In genomic region chr6:30175225-30175917, GRCm38 (mm10) we compare ENCODE assay signal across 8 mouse cellular contexts.
DNase-seq lines count a peak whose midpoint lies in the region; ATAC-seq and TF ChIP-seq lines count a peak whose summit lies in the region.

No protein-coding gene starts in this region.

- DNase-seq in kidney, adult 2 months = peak; percentile 2
- DNase-seq in kidney, adult 9 months = no peak
- peak; percentile 18 for DNase-seq in G1E (ENCODE audit: low spot score)
- peak; percentile 58 for DNase-seq in hindbrain, embryonic 11.5 days (ENCODE audit: low spot score)
- DNase-seq in midbrain, embryonic 14.5 days = peak; percentile 25
- DNase-seq in ovary, postnatal 36 days (ENCODE audit: low spot score) = no peak
- DNase-seq in right cerebral cortex, postnatal 25 days = no peak

- peaks cover 6% of the 10 kb centered on the region for H3K27me3 ChIP-seq in kidney, adult 2 months (replicated peaks; ENCODE audit: control insufficient read depth, insufficient read depth, low read length)
- peaks cover 94% of the 10 kb centered on the region for H3K27me3 ChIP-seq in G1E (ENCODE audit: insufficient read depth, low read length)
- H3K27me3 ChIP-seq in hindbrain, embryonic 11.5 days (ENCODE audit: control insufficient read depth, insufficient read depth, low read length) = peaks cover 97% of the 10 kb centered on the region
- H3K27me3 ChIP-seq in midbrain, embryonic 14.5 days (ENCODE audit: control insufficient read depth, insufficient read depth, low read length) = peaks cover 97% of the 10 kb centered on the region

- 2% methylated on average over 45 of the region's 45 CpGs for WGBS in kidney, adult 2 months
- 1% methylated on average over 44 of the region's 45 CpGs for WGBS in hindbrain, embryonic 11.5 days
- WGBS in midbrain, embryonic 14.5 days = under 1% methylated on average over 45 of the region's 45 CpGs

- H3K4me1 ChIP-seq in kidney, adult 2 months (ENCODE audit: control insufficient read depth, insufficient read depth, low read length) = peaks cover 4% of the 10 kb centered on the region; the same call in 1 of the 2 replicates
- H3K4me1 ChIP-seq in G1E (ENCODE audit: insufficient read depth, low read depth, low read length) = peaks cover 46% of the 10 kb centered on the region
- peaks cover 19% of the 10 kb centered on the region for H3K4me1 ChIP-seq in hindbrain, embryonic 11.5 days (replicated peaks; ENCODE audit: control insufficient read depth, insufficient read depth, low read length)
- 0 out of 2 replicates have a peak, but pooled peaks cover 22% of the 10 kb centered on the region for H3K4me1 ChIP-seq in midbrain, embryonic 14.5 days (ENCODE audit: control insufficient read depth, insufficient read depth, low read length)

- H3K36me3 ChIP-seq in kidney, adult 2 months (ENCODE audit: control insufficient read depth, insufficient read depth, low read length) = no peaks in the 10 kb centered on the region
- no peaks in the 10 kb centered on the region for H3K36me3 ChIP-seq in G1E (replicated peaks)
- no peaks in the 10 kb centered on the region for H3K36me3 ChIP-seq in hindbrain, embryonic 11.5 days (ENCODE audit: control insufficient read depth, insufficient read depth, low read length)
- no peaks in the 10 kb centered on the region for H3K36me3 ChIP-seq in midbrain, embryonic 14.5 days (ENCODE audit: control insufficient read depth, insufficient read depth, low read length)

- no peak for TF ChIP-seq POLR2A in kidney, adult 2 months (IDR thresholded peaks at IDR 0.05; ENCODE audit: low read depth, low read length)

- TF ChIP-seq CTCF in kidney, adult 2 months (conservative IDR thresholded peaks at IDR 0.05; ENCODE audit: insufficient read depth, insufficient read length, low read depth, low read length) = no peak
- TF ChIP-seq CTCF in G1E (IDR thresholded peaks at IDR 0.05; ENCODE audit: low read depth, low read length) = no peak

- peak overlapping the region; percentile 29 for H3K4me2 ChIP-seq in hindbrain, embryonic 11.5 days (replicated peaks; ENCODE audit: low read depth, low read length)
- H3K4me2 ChIP-seq in midbrain, embryonic 14.5 days (ENCODE audit: low read length) = peak overlapping the region; percentile 39

- no peak overlapping the region for H3K27ac ChIP-seq in kidney, adult 2 months (ENCODE audit: insufficient read depth, low read depth, low read length)
- 0 out of 2 replicates have a peak overlapping the region, but pooled peaks have one; percentile 27 for H3K27ac ChIP-seq in hindbrain, embryonic 11.5 days (ENCODE audit: low read depth, low read length)
- H3K27ac ChIP-seq in midbrain, embryonic 14.5 days (replicated peaks; ENCODE audit: low read depth, low read length) = no peak overlapping the region

- no peak overlapping the region for H3K9ac ChIP-seq in hindbrain, embryonic 11.5 days (ENCODE audit: low read depth, low read length)
- no peak overlapping the region for H3K9ac ChIP-seq in midbrain, embryonic 14.5 days (replicated peaks; ENCODE audit: low read length)

- H3K4me3 ChIP-seq in kidney, adult 2 months (ENCODE audit: insufficient read depth, low read depth, low read length) = no peak overlapping the region
- peak overlapping the region; percentile 43 for H3K4me3 ChIP-seq in G1E (ENCODE audit: low read depth, low read length)
- H3K4me3 ChIP-seq in hindbrain, embryonic 11.5 days (ENCODE audit: low read depth, low read length) = peak overlapping the region; percentile 17
- H3K4me3 ChIP-seq in midbrain, embryonic 14.5 days (replicated peaks; ENCODE audit: low read depth, low read length) = peak overlapping the region; percentile 18; the same call in 1 of the 2 replicates

- H3K9me3 ChIP-seq in G1E (replicated peaks) = peaks cover 8% of the 10 kb centered on the region; the same call in 1 of the 2 replicates
- H3K9me3 ChIP-seq in hindbrain, embryonic 11.5 days (ENCODE audit: control insufficient read depth, low read length) = no peaks in the 10 kb centered on the region
- no peaks in the 10 kb centered on the region for H3K9me3 ChIP-seq in midbrain, embryonic 14.5 days (ENCODE audit: control insufficient read depth, low read length)

- ATAC-seq in G1E (ENCODE audit: extremely low read depth, insufficient number of reproducible peaks, low FRiP score, poor library complexity, severe bottlenecking) = no peak
- ATAC-seq in hindbrain, embryonic 11.5 days (ENCODE audit: low FRiP score) = no peak
- no peak for ATAC-seq in midbrain, embryonic 14.5 days (ENCODE audit: low FRiP score, low TSS enrichment)
- ATAC-seq in activated CD4-positive, CD25-positive, alpha-beta regulatory T cell, adult 4 months = no peak

Comparison
In these comparisons a context has a peak if more than half of its experiments do, and no peak if none do; other contexts are left out.
1. DNase-seq: peak in kidney, adult 2 months (single experiment), G1E (single experiment), hindbrain, embryonic 11.5 days (single experiment) and midbrain, embryonic 14.5 days (single experiment); none in kidney, adult 9 months (single experiment), ovary, postnatal 36 days (single experiment) and right cerebral cortex, postnatal 25 days (single experiment).